Mouse (Mus musculus): ENCODE measurements around the gene Cdk2ap1.
"Not testable (repeated sequence)": the region's sequence is repeated elsewhere in the genome, so short reads cannot be mapped to it uniquely, and the experiment has no call there.

Gene Cdk2ap1

GRCm38 (mm10) chr5:124362982-124363381 lies at the start of gene Cdk2ap1:
TSS of gene Cdk2ap1 (minus strand) at chr5:124363082.
- not testable (repeated sequence) for DNase-seq (ENCODE audit: low spot score)

GRCm38 (mm10) chr5:124412163-124412562 lies 49.3 kb upstream of the Cdk2ap1 start:
- no peak for DNase-seq (ENCODE audit: low spot score)

- no peak for DNase-seq (ENCODE audit: low spot score)
Observed at GRCm38 (mm10) chr5:124410808-124411207, 47.9 kb upstream of the Cdk2ap1 start.

- no peak for DNase-seq (ENCODE audit: low spot score)
Observed at GRCm38 (mm10) chr5:124393726-124394125, 30.8 kb upstream of the Cdk2ap1 start.

GRCm38 (mm10) chr5:124392412-124392811 lies 29.5 kb upstream of the Cdk2ap1 start:
- no peak for DNase-seq (ENCODE audit: low spot score)

GRCm38 (mm10) chr5:124387932-124388331 lies 25.1 kb upstream of the Cdk2ap1 start:
- DNase-seq (ENCODE audit: low spot score) = no peak

- DNase-seq (ENCODE audit: low spot score) = no peak
Observed at GRCm38 (mm10) chr5:124380121-124380520, 17.2 kb upstream of the Cdk2ap1 start.

GRCm38 (mm10) chr5:124377149-124377548 lies 14.3 kb upstream of the Cdk2ap1 start:
- no peak for DNase-seq (ENCODE audit: low spot score)

- DNase-seq (ENCODE audit: low spot score) = no peak
Observed at GRCm38 (mm10) chr5:124376401-124376800, 13.5 kb upstream of the Cdk2ap1 start.

GRCm38 (mm10) chr5:124374298-124374697 lies 11.4 kb upstream of the Cdk2ap1 start:
- DNase-seq (ENCODE audit: low spot score) = no peak

GRCm38 (mm10) chr5:124366721-124367120 lies 3.8 kb upstream of the Cdk2ap1 start:
- no peak for DNase-seq (ENCODE audit: low spot score)

GRCm38 (mm10) chr5:124365754-124366153 lies 2.9 kb upstream of the Cdk2ap1 start:
- no peak for DNase-seq (ENCODE audit: low spot score)

GRCm38 (mm10) chr5:124364173-124364918 lies 1.5 kb upstream of the Cdk2ap1 start:
- no peak for DNase-seq (ENCODE audit: low spot score)

- DNase-seq (ENCODE audit: low spot score) = no peak
Observed at GRCm38 (mm10) chr5:124359641-124360040, 3.2 kb downstream of the Cdk2ap1 start.

- DNase-seq (ENCODE audit: low spot score) = no peak
Observed at GRCm38 (mm10) chr5:124356695-124357094, 6.2 kb downstream of the Cdk2ap1 start.

- DNase-seq (ENCODE audit: low spot score) = no peak
Observed at GRCm38 (mm10) chr5:124355425-124355959, 7.4 kb downstream of the Cdk2ap1 start.

GRCm38 (mm10) chr5:124354574-124355424 lies 8.1 kb downstream of the Cdk2ap1 start:
- DNase-seq (ENCODE audit: low spot score) = peak; percentile 38

- peak; percentile 50 for DNase-seq (ENCODE audit: low spot score)
Observed at GRCm38 (mm10) chr5:124353726-124354547, 8.9 kb downstream of the Cdk2ap1 start.

GRCm38 (mm10) chr5:124353011-124353725 lies 9.7 kb downstream of the Cdk2ap1 start:
- peak; percentile 20 for DNase-seq (ENCODE audit: low spot score)

GRCm38 (mm10) chr5:124352141-124352920 lies 10.6 kb downstream of the Cdk2ap1 start:
- DNase-seq (ENCODE audit: low spot score) = peak; percentile 17

Measured in spleen, adult 12 weeks (tissue).